Mouse (Mus musculus) lung, adult 2 months (tissue): ENCODE measurements around the gene Bcan. TPM values are rescaled to one million over a fixed set of nuclear protein-coding genes. Genes with fewer than 3 reads are reported as not detected.

Source experiments
- DNase-seq: peaks from one replicate; pipeline ENCODE4 v3.0.0; 2022
- H3K4me1 ChIP-seq: fragments of 200-500 bp; 2 replicates; pipeline ENCODE4 v1.6.1; 2011; ENCODE audit warnings: low read length; ENCODE audit not compliant: control insufficient read depth, insufficient read depth
- H3K4me3 ChIP-seq: fragments of 200-500 bp; replicated peaks from 2 replicates; pipeline ENCODE3; 2011; ENCODE audit warnings: low read depth, mild to moderate bottlenecking, control low read depth, low read length; ENCODE audit errors: extremely low read depth
- CTCF ChIP-seq: fragments of 200-500 bp; IDR thresholded peaks from 2 replicates; pipeline ENCODE4 v1.5.1; 2011; ENCODE audit warnings: mild to moderate bottlenecking, low read length, control low read depth; ENCODE audit not compliant: insufficient read depth
- POLR2A ChIP-seq: fragments of 200-500 bp; IDR thresholded peaks from 2 replicates; pipeline ENCODE4 v1.6.1; 2011; ENCODE audit warnings: low read depth, mild to moderate bottlenecking, control low read depth, low read length, borderline replicate concordance; ENCODE audit errors: extremely low read depth
- WGBS: fragments of 180-500 bp; shearing (Covaris S2); methylation state at CpG from one replicate; pipeline ENCODE4 v1.1.7; 2018; 5-methylcytosine and 5-hydroxymethylcytosine counted together
- polyA plus RNA-seq: library from polyadenylated mRNA; depleted of rRNA; stranded (reverse); fragments of >200 nt; gene quantifications from 2 replicates; pipeline ENCODE4 v1.2.3, GENCODE M21; 2012

Gene Bcan
- polyA plus RNA-seq, 1 experiment = 7.2 TPM

- 53% methylated on average over 1 of the region's 1 CpGs for WGBS
- H3K4me1 ChIP-seq = no peaks in the 10 kb centered on the region
- no peak for TF ChIP-seq CTCF
- no peak for TF ChIP-seq POLR2A
- H3K4me3 ChIP-seq = no peak overlapping the region
- DNase-seq = no peak
These were observed 41.1 kb downstream of the Bcan start for GRCm38 (mm10) chr3:87958967-87959366.

DNA sequence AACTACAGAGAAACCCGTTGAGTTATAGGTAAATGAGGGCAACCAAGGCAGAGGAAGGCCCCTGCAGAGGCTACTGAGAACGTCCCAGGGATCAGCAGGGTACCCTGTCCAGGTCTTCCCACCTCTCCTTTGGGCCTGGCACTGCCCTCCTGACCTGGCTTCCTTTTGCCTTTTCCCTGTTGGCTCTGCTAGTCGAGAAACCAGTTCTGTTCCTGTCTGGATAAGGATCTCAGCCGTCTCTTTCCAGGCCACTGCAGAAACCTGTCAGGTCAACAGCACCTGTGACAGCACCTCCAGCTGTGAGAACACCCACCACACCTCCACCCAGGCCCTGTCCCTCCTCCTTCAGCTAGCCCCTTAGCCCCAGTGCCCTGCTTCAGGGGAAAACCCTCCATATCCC is 41.6 kb downstream of the Bcan start:
- no peak for DNase-seq
- TF ChIP-seq CTCF = no peak
- no peak for TF ChIP-seq POLR2A
- WGBS = 45% methylated on average over 4 of the region's 4 CpGs
- H3K4me3 ChIP-seq = no peak overlapping the region
- H3K4me1 ChIP-seq = no peaks in the 10 kb centered on the region

GRCm38 (mm10) chr3:87958056-87958455 is 42.0 kb downstream of the Bcan start:
- TF ChIP-seq CTCF (no peak), POLR2A (no peak)
- 46% methylated on average over 1 of the region's 1 CpGs for WGBS
- H3K4me1 ChIP-seq = no peaks in the 10 kb centered on the region
- no peak overlapping the region for H3K4me3 ChIP-seq
- DNase-seq = no peak

- Histone ChIP-seq H3K4me1 (no peaks in the 10 kb centered on the region), H3K4me3 (no peak overlapping the region)
- DNase-seq = no peak
- TF ChIP-seq POLR2A (no peak), CTCF (no peak)
- WGBS = 20% methylated on average over 5 of the region's 5 CpGs
These were observed 47.6 kb downstream of the Bcan start for GRCm38 (mm10) chr3:87952440-87952839.

GRCm38 (mm10) chr3:87951946-87952345 is 48.1 kb downstream of the Bcan start:
- TF ChIP-seq POLR2A = no peak
- no peak for TF ChIP-seq CTCF
- WGBS = 20% methylated on average over 12 of the region's 12 CpGs
- no peak for DNase-seq
- no peak overlapping the region for H3K4me3 ChIP-seq
- no peaks in the 10 kb centered on the region for H3K4me1 ChIP-seq

DNA sequence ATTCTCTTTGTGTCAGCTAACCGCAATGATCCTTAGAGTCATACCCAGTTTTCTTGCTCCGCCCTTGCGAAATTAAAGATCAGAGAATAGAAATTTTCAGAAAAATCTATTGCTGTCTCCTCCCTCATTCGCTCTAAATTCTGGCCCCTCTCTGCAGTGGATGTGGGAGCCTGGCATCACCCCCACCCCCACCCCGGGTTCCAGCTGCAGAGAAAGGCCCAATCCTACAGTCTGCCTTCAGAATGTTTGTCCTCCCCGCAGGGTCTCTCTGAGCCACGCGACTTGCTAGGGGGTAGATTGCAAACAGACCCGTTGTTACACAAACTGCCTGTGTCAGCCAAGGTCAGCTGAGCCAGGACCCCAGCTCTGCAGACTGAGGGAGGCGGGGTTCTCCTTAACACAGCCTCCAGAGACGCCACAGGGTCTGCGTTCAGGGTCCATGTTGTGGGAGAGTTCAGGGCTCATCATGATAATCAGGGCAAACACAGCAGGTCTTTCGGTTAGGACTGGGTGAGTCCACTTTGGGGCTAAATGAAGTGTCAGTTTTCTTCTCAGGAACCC is 50.0 kb downstream of the Bcan start:
- no peak for TF ChIP-seq CTCF
- no peak for TF ChIP-seq POLR2A
- H3K4me3 ChIP-seq = no peak overlapping the region
- DNase-seq = no peak
- no peaks in the 10 kb centered on the region for H3K4me1 ChIP-seq
- 35% methylated on average over 13 of the region's 13 CpGs for WGBS

DNA sequence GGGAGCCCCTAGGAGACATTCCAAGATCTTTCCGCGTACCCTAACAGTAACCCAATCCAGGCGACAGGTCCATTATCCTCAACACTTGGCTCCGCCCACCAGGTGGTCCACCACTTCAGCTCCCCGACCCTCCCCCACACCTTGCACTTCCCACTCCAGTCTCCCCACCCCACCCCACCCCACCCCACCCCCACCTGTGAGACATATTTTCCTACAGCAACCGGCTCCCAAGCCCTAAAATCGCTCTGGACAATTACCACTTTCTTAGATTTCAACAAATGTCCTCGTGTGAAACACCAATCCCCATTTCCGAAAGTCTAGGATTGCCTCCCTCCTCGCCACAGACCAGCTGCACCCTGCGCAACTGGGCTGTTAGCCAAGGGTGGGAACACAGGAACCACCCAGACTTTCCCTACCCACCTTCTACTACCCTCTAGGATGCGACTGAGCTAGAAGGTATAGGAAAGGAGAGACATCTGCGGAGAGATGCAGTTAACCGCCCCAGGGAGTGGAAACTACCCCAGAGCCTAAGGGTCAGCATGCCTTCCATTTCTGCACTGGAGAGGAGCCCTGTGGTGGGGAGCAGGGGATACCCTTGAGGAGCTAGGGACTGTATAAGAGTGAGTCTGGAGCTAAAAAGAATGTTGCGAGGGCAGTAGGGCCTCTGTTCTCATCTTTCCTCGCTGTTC is 50.6 kb downstream of the Bcan start:
- no peaks in the 10 kb centered on the region for H3K4me1 ChIP-seq
- DNase-seq = no peak
- TF ChIP-seq CTCF = no peak
- TF ChIP-seq POLR2A = no peak
- WGBS = 32% methylated on average over 16 of the region's 16 CpGs
- no peak overlapping the region for H3K4me3 ChIP-seq

GRCm38 (mm10) chr3:87948378-87949265 is 51.4 kb downstream of the Bcan start, which contains the start of gene Crabp2:
Crabp2 (plus strand) TSS chr3:87948666.
- 8% methylated on average over 35 of the region's 35 CpGs for WGBS
- TF ChIP-seq POLR2A (no peak), CTCF (no peak)
- no peaks in the 10 kb centered on the region for H3K4me1 ChIP-seq
- no peak within 1 kb of the TSS for H3K4me3 ChIP-seq
- DNase-seq = no peak

GRCm38 (mm10) chr3:87947811-87948199 is 52.2 kb downstream of the Bcan start:
- H3K4me1 ChIP-seq = no peaks in the 10 kb centered on the region
- DNase-seq = no peak
- 2% methylated on average over 17 of the region's 17 CpGs for WGBS
- no peak overlapping the region for H3K4me3 ChIP-seq
- TF ChIP-seq POLR2A (no peak), CTCF (no peak)
